Mouse (Mus musculus): ENCODE data around the gene Csf3. TPM values are rescaled to one million over a fixed set of nuclear protein-coding genes. Genes with fewer than 3 reads are reported as not detected.
"Not testable (repeated sequence)": the region's sequence is repeated elsewhere in the genome, so short reads cannot be mapped to it uniquely, and the experiment has no call there.

Gene Csf3
- polyA plus RNA-seq, 1 experiment from 2014 or later, result not detected

- Histone ChIP-seq H3K9me3 (ENCODE audit: control insufficient read depth, low read length) (no peaks in the 10 kb centered on the region), H3K4me1 (replicated peaks; ENCODE audit: control insufficient read depth, insufficient read depth, low read length) (no peaks in the 10 kb centered on the region), H3K27me3 (ENCODE audit: control insufficient read depth, insufficient read depth, low read length) (no peaks in the 10 kb centered on the region), H3K27ac (no peak overlapping the region), H3K36me3 (replicated peaks; ENCODE audit: control insufficient read depth, insufficient read depth) (no peaks in the 10 kb centered on the region), H3K4me3 (replicated peaks; ENCODE audit: low read length) (no peak overlapping the region), H3K4me2 (replicated peaks) (no peak overlapping the region), H3K9ac (no peak overlapping the region)
- ATAC-seq (ENCODE audit: low FRiP score) (no peak), DNase-seq (ENCODE audit: low spot score) (no peak)
- 37% methylated on average over 7 of the region's 7 CpGs for WGBS
These were observed 25.2 kb upstream of the Csf3 start for GRCm38 (mm10) chr11:98675829-98676363.

- Histone ChIP-seq H3K4me1 (replicated peaks; ENCODE audit: control insufficient read depth, insufficient read depth, low read length) (peaks cover 10% of the 10 kb centered on the region; the same call in 1 of the 2 replicates), H3K4me3 (replicated peaks; ENCODE audit: low read length) (no peak overlapping the region), H3K4me2 (replicated peaks) (no peak overlapping the region), H3K9ac (no peak overlapping the region), H3K9me3 (ENCODE audit: control insufficient read depth, low read length) (no peaks in the 10 kb centered on the region), H3K27me3 (ENCODE audit: control insufficient read depth, insufficient read depth, low read length) (no peaks in the 10 kb centered on the region), H3K27ac (no peak overlapping the region), H3K36me3 (replicated peaks; ENCODE audit: control insufficient read depth, insufficient read depth) (peaks cover under 1% of the 10 kb centered on the region; the same call in 1 of the 2 replicates)
- DNase-seq (ENCODE audit: low spot score) (no peak), ATAC-seq (ENCODE audit: low FRiP score) (no peak)
- 100% methylated on average over 1 of the region's 1 CpGs for WGBS
These were observed 21.0 kb upstream of the Csf3 start for GRCm38 (mm10) chr11:98680023-98680422.

- ATAC-seq (ENCODE audit: low FRiP score); H3K4me2 ChIP-seq (replicated peaks); H3K4me1 ChIP-seq (replicated peaks; ENCODE audit: control insufficient read depth, insufficient read depth, low read length); H3K9ac ChIP-seq; H3K9me3 ChIP-seq (ENCODE audit: control insufficient read depth, low read length); DNase-seq (ENCODE audit: low spot score); H3K4me3 ChIP-seq (replicated peaks; ENCODE audit: low read length); H3K27ac ChIP-seq; H3K36me3 ChIP-seq (replicated peaks; ENCODE audit: control insufficient read depth, insufficient read depth); H3K27me3 ChIP-seq (ENCODE audit: control insufficient read depth, insufficient read depth, low read length): not testable (repeated sequence)
- 83% methylated on average over 4 of the region's 4 CpGs for WGBS
These were observed 20.5 kb upstream of the Csf3 start for GRCm38 (mm10) chr11:98680595-98680994.

DNA sequence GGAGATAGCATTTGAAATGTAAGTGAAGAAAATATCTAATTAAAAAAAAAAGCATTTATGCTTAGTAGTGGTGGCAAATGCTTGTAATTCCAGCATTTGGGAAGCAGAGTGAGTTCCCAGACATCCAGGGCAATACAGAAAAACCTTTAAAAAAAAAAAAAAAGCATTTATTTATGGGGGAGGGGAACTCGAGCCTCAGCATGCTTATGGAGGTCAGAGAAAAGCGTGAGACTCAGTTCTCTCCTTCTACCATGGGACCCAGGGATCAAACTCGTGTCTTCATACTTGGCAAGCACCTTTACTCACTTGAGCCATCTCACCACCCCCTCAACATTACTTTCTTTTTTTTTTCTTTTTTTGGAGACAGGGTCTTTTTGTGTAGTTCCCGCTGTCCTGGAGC lies 19.9 kb upstream of the Csf3 start:
- no peak overlapping the region for H3K4me3 ChIP-seq (replicated peaks; ENCODE audit: low read length)
- H3K36me3 ChIP-seq (replicated peaks; ENCODE audit: control insufficient read depth, insufficient read depth), result peaks cover 12% of the 10 kb centered on the region
- no peak for ATAC-seq (ENCODE audit: low FRiP score)
- peaks cover 10% of the 10 kb centered on the region; the same call in 1 of the 2 replicates for H3K4me1 ChIP-seq (replicated peaks; ENCODE audit: control insufficient read depth, insufficient read depth, low read length)
- no peak overlapping the region for H3K4me2 ChIP-seq (replicated peaks)
- no peak for DNase-seq (ENCODE audit: low spot score)
- 83% methylated on average over 4 of the region's 4 CpGs for WGBS
- no peak overlapping the region for H3K9ac ChIP-seq
- H3K9me3 ChIP-seq (ENCODE audit: control insufficient read depth, low read length), result no peaks in the 10 kb centered on the region
- no peak overlapping the region for H3K27ac ChIP-seq
- H3K27me3 ChIP-seq (ENCODE audit: control insufficient read depth, insufficient read depth, low read length), result no peaks in the 10 kb centered on the region

DNA sequence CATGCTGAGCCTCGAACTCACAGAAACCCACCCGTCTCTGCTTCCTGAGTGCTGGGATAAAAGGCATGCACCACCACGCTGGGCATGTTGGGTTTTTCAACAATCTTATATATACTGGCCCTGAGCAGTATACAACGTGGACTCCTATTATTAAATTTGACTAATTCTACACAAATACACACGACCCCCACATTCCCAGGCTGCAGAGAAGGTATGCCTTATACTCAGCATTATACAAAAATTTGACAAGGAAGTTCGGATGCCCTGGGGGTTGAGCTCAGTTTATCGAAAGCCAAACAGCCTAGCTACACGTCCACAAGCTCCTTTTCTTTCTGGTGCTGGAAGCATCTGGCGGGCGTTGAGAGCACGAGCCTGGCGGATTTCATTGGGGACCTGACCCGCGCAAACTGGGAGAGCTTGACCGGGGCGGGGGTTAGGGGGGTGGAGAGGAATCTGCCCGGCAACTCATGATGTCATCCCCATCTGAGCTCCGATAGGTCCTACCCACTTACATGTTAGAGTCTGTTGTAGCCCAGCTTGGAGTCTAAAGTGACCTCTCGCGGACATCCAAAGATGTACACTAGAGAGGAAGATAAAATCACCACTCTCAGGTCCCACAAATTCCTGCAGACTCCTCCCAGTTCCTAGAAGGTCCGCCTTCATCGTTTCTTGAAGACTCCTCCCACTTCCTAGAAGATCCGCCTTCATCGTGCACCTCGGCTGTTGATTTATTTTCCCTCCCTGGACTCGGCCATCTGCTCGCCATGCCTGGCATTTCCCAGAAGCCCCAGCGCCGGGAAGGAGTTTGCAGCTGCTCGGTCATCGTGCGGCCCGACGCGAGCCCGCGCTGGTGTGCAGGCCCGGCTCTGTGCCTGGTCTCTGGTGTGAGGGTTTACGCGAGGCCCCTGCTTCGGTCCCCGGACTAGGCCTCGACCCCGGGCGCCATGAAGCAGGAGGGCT lies 19.0 kb upstream of the Csf3 start, which contains the start of gene Psmd3:
TSS of gene Psmd3 (plus strand) at position 769 of the 960 bp plus-strand sequence.
- H3K27ac ChIP-seq, result peak within 1 kb of the TSS; percentile 73
- H3K4me2 ChIP-seq (replicated peaks), result peak within 1 kb of the TSS; percentile 86
- peak within 1 kb of the TSS; percentile 92 for H3K9ac ChIP-seq
- no peaks in the 10 kb centered on the region for H3K9me3 ChIP-seq (ENCODE audit: control insufficient read depth, low read length)
- 6% methylated on average over 45 of the region's 45 CpGs for WGBS
- H3K27me3 ChIP-seq (ENCODE audit: control insufficient read depth, insufficient read depth, low read length), result no peaks in the 10 kb centered on the region
- H3K4me1 ChIP-seq (replicated peaks; ENCODE audit: control insufficient read depth, insufficient read depth, low read length), result peaks cover 10% of the 10 kb centered on the region; the same call in 1 of the 2 replicates
- peak; percentile 98 for ATAC-seq (ENCODE audit: low FRiP score)
- H3K36me3 ChIP-seq (replicated peaks; ENCODE audit: control insufficient read depth, insufficient read depth), result peaks cover 21% of the 10 kb centered on the region
- peak within 1 kb of the TSS; percentile 73 for H3K4me3 ChIP-seq (replicated peaks; ENCODE audit: low read length)
- DNase-seq (ENCODE audit: low spot score), result peak; percentile 99

DNA sequence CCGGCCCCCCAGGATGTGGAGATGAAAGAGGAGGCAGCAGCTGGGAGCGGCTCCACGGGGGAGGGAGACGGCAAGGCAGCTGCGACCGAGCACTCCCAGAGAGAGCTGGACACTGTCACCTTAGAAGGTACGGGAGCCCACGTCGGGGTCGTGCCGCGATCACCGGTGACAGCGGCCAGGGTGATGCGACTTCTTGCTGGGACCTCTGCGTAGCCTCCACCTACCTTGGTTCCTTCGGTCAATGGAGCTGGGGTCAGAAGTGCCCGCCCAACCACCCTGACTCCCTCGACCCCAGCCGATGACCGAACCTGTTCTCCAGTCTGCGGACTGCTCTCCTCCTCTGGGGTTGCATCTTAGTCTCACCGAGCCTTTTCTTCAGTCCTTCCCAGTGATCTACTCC lies 18.3 kb upstream of the Csf3 start:
- DNase-seq (ENCODE audit: low spot score) (no peak), ATAC-seq (ENCODE audit: low FRiP score) (peak; percentile 7; the same call in 1 of the 2 replicates)
- peak overlapping the region; percentile 92 for H3K9ac ChIP-seq
- WGBS, result 0% methylated on average over 23 of the region's 23 CpGs
- H3K4me3 ChIP-seq (replicated peaks; ENCODE audit: low read length), result peak overlapping the region; percentile 73
- H3K4me1 ChIP-seq (replicated peaks; ENCODE audit: control insufficient read depth, insufficient read depth, low read length), result peaks cover 10% of the 10 kb centered on the region; the same call in 1 of the 2 replicates
- no peaks in the 10 kb centered on the region for H3K27me3 ChIP-seq (ENCODE audit: control insufficient read depth, insufficient read depth, low read length)
- peak overlapping the region; percentile 86 for H3K4me2 ChIP-seq (replicated peaks)
- peaks cover 28% of the 10 kb centered on the region for H3K36me3 ChIP-seq (replicated peaks; ENCODE audit: control insufficient read depth, insufficient read depth)
- peak overlapping the region; percentile 33; the same call in 1 of the 2 replicates for H3K27ac ChIP-seq
- no peaks in the 10 kb centered on the region for H3K9me3 ChIP-seq (ENCODE audit: control insufficient read depth, low read length)

DNA sequence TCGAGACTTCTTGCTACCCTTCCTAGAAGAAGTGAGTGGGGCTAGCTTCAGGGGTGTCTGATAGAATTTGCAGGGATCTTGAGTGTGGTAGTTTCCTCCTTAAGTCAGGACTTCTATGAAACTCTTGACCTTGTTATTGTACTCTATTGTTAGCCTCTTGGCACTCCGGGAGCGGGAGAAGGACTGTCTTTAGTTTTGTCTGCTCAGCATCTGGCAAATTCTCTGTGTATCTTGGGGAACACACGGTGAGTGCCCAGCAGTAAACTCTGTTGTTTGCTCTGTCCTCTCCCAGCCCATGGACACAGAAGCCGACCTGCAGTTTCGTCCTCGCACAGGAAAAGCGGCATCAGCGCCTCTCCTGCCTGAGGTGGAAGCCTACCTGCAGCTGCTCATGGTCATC lies 15.4 kb upstream of the Csf3 start:
- DNase-seq (ENCODE audit: low spot score) (no peak), ATAC-seq (ENCODE audit: low FRiP score) (no peak)
- Histone ChIP-seq H3K36me3 (replicated peaks; ENCODE audit: control insufficient read depth, insufficient read depth) (peaks cover 52% of the 10 kb centered on the region), H3K4me1 (replicated peaks; ENCODE audit: control insufficient read depth, insufficient read depth, low read length) (peaks cover 10% of the 10 kb centered on the region; the same call in 1 of the 2 replicates), H3K9ac (no peak overlapping the region), H3K27ac (no peak overlapping the region), H3K9me3 (ENCODE audit: control insufficient read depth, low read length) (no peaks in the 10 kb centered on the region), H3K4me2 (replicated peaks) (no peak overlapping the region), H3K4me3 (replicated peaks; ENCODE audit: low read length) (no peak overlapping the region), H3K27me3 (ENCODE audit: control insufficient read depth, insufficient read depth, low read length) (no peaks in the 10 kb centered on the region)
- 91% methylated on average over 9 of the region's 9 CpGs for WGBS

- Histone ChIP-seq H3K4me1 (replicated peaks; ENCODE audit: control insufficient read depth, insufficient read depth, low read length) (peaks cover 10% of the 10 kb centered on the region; the same call in 1 of the 2 replicates), H3K27ac (no peak overlapping the region), H3K4me3 (replicated peaks; ENCODE audit: low read length) (no peak overlapping the region), H3K9ac (no peak overlapping the region), H3K36me3 (replicated peaks; ENCODE audit: control insufficient read depth, insufficient read depth) (peaks cover 65% of the 10 kb centered on the region), H3K4me2 (replicated peaks) (no peak overlapping the region), H3K27me3 (ENCODE audit: control insufficient read depth, insufficient read depth, low read length) (no peaks in the 10 kb centered on the region), H3K9me3 (ENCODE audit: control insufficient read depth, low read length) (no peaks in the 10 kb centered on the region)
- no peak for ATAC-seq (ENCODE audit: low FRiP score)
- WGBS, result 91% methylated on average over 4 of the region's 4 CpGs
- no peak for DNase-seq (ENCODE audit: low spot score)
These were observed 14.1 kb upstream of the Csf3 start for GRCm38 (mm10) chr11:98686976-98687375.

DNA sequence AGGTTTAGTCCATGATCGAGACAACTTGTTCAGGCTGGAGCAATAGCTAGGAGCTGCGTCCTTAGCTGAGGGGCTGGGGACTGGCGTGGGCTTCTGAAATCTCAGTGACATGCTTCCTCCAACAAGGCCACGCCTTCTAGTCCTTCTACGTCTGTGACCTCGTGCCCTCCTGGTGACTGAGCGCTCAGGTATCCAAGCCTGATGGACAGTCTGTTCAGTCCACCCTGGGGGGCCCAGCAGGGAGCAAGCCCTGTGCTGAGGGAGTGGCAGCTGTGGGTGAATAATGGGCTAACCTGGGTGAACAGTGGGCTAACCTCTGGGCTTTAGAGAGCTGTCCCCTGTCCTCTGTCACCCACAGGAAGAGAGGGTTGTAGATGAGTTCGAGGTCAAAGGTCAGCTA lies 13.1 kb upstream of the Csf3 start:
- Histone ChIP-seq H3K9ac (no peak overlapping the region), H3K4me2 (replicated peaks) (no peak overlapping the region), H3K4me1 (replicated peaks; ENCODE audit: control insufficient read depth, insufficient read depth, low read length) (peaks cover 10% of the 10 kb centered on the region; the same call in 1 of the 2 replicates), H3K27ac (no peak overlapping the region), H3K9me3 (ENCODE audit: control insufficient read depth, low read length) (no peaks in the 10 kb centered on the region), H3K27me3 (ENCODE audit: control insufficient read depth, insufficient read depth, low read length) (no peaks in the 10 kb centered on the region), H3K36me3 (replicated peaks; ENCODE audit: control insufficient read depth, insufficient read depth) (peaks cover 75% of the 10 kb centered on the region), H3K4me3 (replicated peaks; ENCODE audit: low read length) (no peak overlapping the region)
- ATAC-seq (ENCODE audit: low FRiP score), result no peak
- DNase-seq (ENCODE audit: low spot score), result no peak
- WGBS, result 87% methylated on average over 8 of the region's 8 CpGs
